Mouse (Mus musculus) stomach, embryonic 16.5 days (tissue): ENCODE measurements around the gene Btbd35f28. TPM values are rescaled to one million over a fixed set of nuclear protein-coding genes. Genes with fewer than 3 reads are reported as not detected.
"Not testable (repeated sequence)": the region's sequence is repeated elsewhere in the genome, so short reads cannot be mapped to it uniquely, and the experiment has no call there.

Source experiments
- ATAC-seq: fragments of 200-750 bp; cut with Nextera tagmentation; 2 replicates; pipeline ENCODE4 v1.8.0; 2017; ENCODE audit warnings: moderate number of reproducible peaks, moderate TSS enrichment; ENCODE audit not compliant: insufficient read depth, low FRiP score
- H3K27ac ChIP-seq: fragments of 300-500 bp; sonication (generic); 2 replicates; pipeline ENCODE4 v1.5.1; 2014; ENCODE audit warnings: low read length
- H3K27me3 ChIP-seq: fragments of 300-500 bp; sonication (generic); 2 replicates; pipeline ENCODE4 v1.6.1; 2014; ENCODE audit warnings: low read length, control low read depth, mixed read lengths; ENCODE audit not compliant: control insufficient read depth, insufficient read depth
- H3K36me3 ChIP-seq: fragments of 300-500 bp; sonication (generic); 2 replicates; pipeline ENCODE4 v1.6.1; 2014; ENCODE audit warnings: low read length; ENCODE audit not compliant: control insufficient read depth, insufficient read depth
- H3K4me1 ChIP-seq: fragments of 300-500 bp; sonication (generic); 2 replicates; pipeline ENCODE4 v1.6.1; 2014; ENCODE audit warnings: low read length, control low read depth, mixed read lengths; ENCODE audit not compliant: control insufficient read depth, insufficient read depth
- H3K4me2 ChIP-seq: fragments of 300-500 bp; sonication (generic); 2 replicates; pipeline ENCODE4 v1.6.1; 2014; ENCODE audit warnings: low read depth, low read length, mixed read lengths
- H3K4me3 ChIP-seq: fragments of 300-500 bp; sonication (generic); replicated peaks from 2 replicates; pipeline ENCODE4 v1.5.1; 2014; ENCODE audit warnings: mild to moderate bottlenecking, low read length
- H3K9ac ChIP-seq: fragments of 300-500 bp; sonication (generic); 2 replicates; pipeline ENCODE4 v1.6.1; 2014; ENCODE audit warnings: low read length
- H3K9me3 ChIP-seq: fragments of 300-500 bp; sonication (generic); replicated peaks from 2 replicates; pipeline ENCODE4 v1.6.1; 2016; ENCODE audit warnings: low read length, control low read depth; ENCODE audit not compliant: control insufficient read depth
- WGBS: fragments of 180-500 bp; shearing (Covaris S2); extraction: QIAGEN DNeasy Blood & Tissue Kit; methylation state at CpG from one replicate; pipeline ENCODE4 v1.1.7; 2014; 5-methylcytosine and 5-hydroxymethylcytosine counted together
- polyA plus RNA-seq: library from polyadenylated mRNA; unstranded; fragments of >200 nt; fragmentation: Nextera tagmentation; extraction: Ambion mirVana; gene quantifications from 2 replicates; pipeline ENCODE4 v1.2.1, GENCODE M21; 2015

The Btbd35f28 gene
- polyA plus RNA-seq: not detected in 2 replicates

GRCm38 (mm10) chrX:4196276-4196675 lies at the start of gene Btbd35f28:
Gene Btbd35f28, plus strand, starts transcription at chrX:4196576.
- not testable (repeated sequence) for H3K27me3 ChIP-seq, ATAC-seq, H3K4me1 ChIP-seq, H3K9me3 ChIP-seq, H3K4me2 ChIP-seq, H3K36me3 ChIP-seq, H3K4me3 ChIP-seq, H3K27ac ChIP-seq, H3K9ac ChIP-seq
- WGBS: no CpG with 5 or more reads among the region's 2 CpGs

Other genes with a start within 250 kb of the Btbd35f28 start
- gene Btbd35f16, start 239.6 kb upstream of the Btbd35f28 start, polyA plus RNA-seq: not detected in 2 replicates
- gene Btbd35f3, start 158.9 kb upstream of the Btbd35f28 start, polyA plus RNA-seq: not detected in 2 replicates
- gene Btbd35f20, start 94.7 kb downstream of the Btbd35f28 start, polyA plus RNA-seq: not detected in 2 replicates
- not detected in 2 replicates for gene Btbd35f17, start 174.1 kb downstream of the Btbd35f28 start, polyA plus RNA-seq